Mouse (Mus musculus): ENCODE measurements around the gene Defb10. TPM values are rescaled to one million over a fixed set of nuclear protein-coding genes. Genes with fewer than 3 reads are reported as not detected.
"Not testable (repeated sequence)": the region's sequence is repeated elsewhere in the genome, so short reads cannot be mapped to it uniquely, and the experiment has no call there.

Gene Defb10
- polyA plus RNA-seq (2016; fragmentation: Nextera tagmentation; extraction: Ambion mirVana), result not detected in 2 replicates

DNA sequence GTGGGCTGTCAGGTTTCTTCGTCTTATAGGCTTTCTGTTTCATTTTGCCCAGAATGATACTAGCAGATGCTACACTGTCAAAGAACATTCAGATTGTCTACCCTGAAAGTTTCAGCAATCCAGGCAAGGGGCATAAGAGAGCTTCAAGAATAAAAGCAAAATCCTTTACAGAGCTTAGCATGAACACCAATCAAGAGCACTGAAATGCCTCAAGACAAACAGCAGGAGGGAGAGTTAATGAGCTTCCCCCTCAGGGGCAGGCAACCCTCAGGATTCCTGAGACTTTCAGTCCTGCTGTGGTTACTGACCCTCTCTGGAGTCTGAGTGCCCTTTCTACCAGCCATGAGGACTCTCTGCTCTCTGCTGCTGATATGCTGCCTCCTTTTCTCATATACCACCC lies at the start of gene Defb10:
Gene Defb10 (plus strand): TSS at position 316 of the 400 bp plus-strand sequence.
- 56% methylated on average over 1 of the region's 1 CpGs for WGBS

DNA sequence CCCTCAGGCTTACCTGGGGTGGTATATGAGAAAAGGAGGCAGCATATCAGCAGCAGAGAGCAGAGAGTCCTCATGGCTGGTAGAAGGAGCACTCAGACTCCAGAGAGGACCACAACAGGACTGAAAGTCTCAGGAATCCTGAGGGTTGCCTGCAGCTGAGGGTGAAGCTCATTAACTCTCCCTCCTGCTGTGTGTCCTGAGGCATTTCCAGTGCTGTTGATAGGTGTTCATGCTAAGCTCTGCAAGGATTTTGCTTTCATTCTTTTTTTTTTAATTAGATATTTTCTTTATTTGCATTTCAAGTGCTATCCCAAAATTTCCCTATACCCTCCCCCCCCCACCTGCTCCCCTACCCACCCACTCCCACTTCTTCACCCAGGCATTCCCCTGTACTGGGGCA lies 26.6 kb downstream of the Defb10 start, which contains the start of gene Defb9:
Gene Defb9 (minus strand): TSS at position 101 of the 400 bp plus-strand sequence.
- not testable (repeated sequence) for H3K4me2 ChIP-seq; H3K9ac ChIP-seq (replicated peaks); H3K36me3 ChIP-seq; H3K27me3 ChIP-seq; ATAC-seq (ENCODE audit: insufficient number of reproducible peaks, insufficient read depth, low FRiP score, low TSS enrichment, low read depth); H3K9me3 ChIP-seq; H3K4me1 ChIP-seq (replicated peaks); H3K4me3 ChIP-seq (replicated peaks); H3K27ac ChIP-seq

More for the DNA sequence above, at the start of gene Defb10:
- not testable (repeated sequence) for H3K27ac ChIP-seq; H3K9ac ChIP-seq (replicated peaks); H3K27me3 ChIP-seq; H3K36me3 ChIP-seq; H3K9me3 ChIP-seq; H3K4me3 ChIP-seq (replicated peaks); ATAC-seq (ENCODE audit: insufficient number of reproducible peaks, insufficient read depth, low FRiP score, low TSS enrichment, low read depth); H3K4me1 ChIP-seq (replicated peaks); H3K4me2 ChIP-seq

GRCm38 (mm10) chr8:21906290-21906689 lies 47.6 kb downstream of the Defb10 start, which contains the start of gene Defb11:
TSS of gene Defb11 (minus strand) at chr8:21906412.
- not testable (repeated sequence) for H3K9ac ChIP-seq (replicated peaks); H3K9me3 ChIP-seq; H3K27ac ChIP-seq; H3K4me2 ChIP-seq; H3K36me3 ChIP-seq; H3K4me1 ChIP-seq (replicated peaks); H3K27me3 ChIP-seq; H3K4me3 ChIP-seq (replicated peaks)
- peak; percentile 59; the same call in 1 of the 2 replicates for ATAC-seq (ENCODE audit: insufficient number of reproducible peaks, insufficient read depth, low FRiP score, low TSS enrichment, low read depth)

Other genes starting within 250 kb of the Defb10 start
- gene Defa26, start 240.7 kb upstream of the Defb10 start, polyA plus RNA-seq (2016; fragmentation: Nextera tagmentation; extraction: Ambion mirVana), result not detected in 2 replicates
- gene Defa17, start 203.1 kb upstream of the Defb10 start, polyA plus RNA-seq (2016; fragmentation: Nextera tagmentation; extraction: Ambion mirVana), result not detected in 2 replicates
- gene Defa34, start 193.1 kb upstream of the Defb10 start, polyA plus RNA-seq (2016; fragmentation: Nextera tagmentation; extraction: Ambion mirVana), result not detected in 2 replicates
- gene AY761184, start 155.3 kb upstream of the Defb10 start, polyA plus RNA-seq (2016; fragmentation: Nextera tagmentation; extraction: Ambion mirVana), result not detected in 2 replicates
- not detected in 2 replicates for gene Defa24, start 124.4 kb upstream of the Defb10 start, polyA plus RNA-seq (2016; fragmentation: Nextera tagmentation; extraction: Ambion mirVana)
- gene Defb50, start 35.4 kb upstream of the Defb10 start, polyA plus RNA-seq (2016; fragmentation: Nextera tagmentation; extraction: Ambion mirVana), result not detected in 2 replicates
- gene Defb2, start 19.0 kb upstream of the Defb10 start, polyA plus RNA-seq (2016; fragmentation: Nextera tagmentation; extraction: Ambion mirVana), result not detected in 2 replicates
- gene Defb9, start 26.5 kb downstream of the Defb10 start, polyA plus RNA-seq (2016; fragmentation: Nextera tagmentation; extraction: Ambion mirVana), result not detected in 2 replicates
- not detected in 2 replicates for gene Defb11, start 47.5 kb downstream of the Defb10 start, polyA plus RNA-seq (2016; fragmentation: Nextera tagmentation; extraction: Ambion mirVana)
- not detected in 2 replicates for gene Defb15, start 73.8 kb downstream of the Defb10 start, polyA plus RNA-seq (2016; fragmentation: Nextera tagmentation; extraction: Ambion mirVana)
- not detected in 2 replicates for gene Defb35, start 79.5 kb downstream of the Defb10 start, polyA plus RNA-seq (2016; fragmentation: Nextera tagmentation; extraction: Ambion mirVana)
- gene Defb13, start 87.9 kb downstream of the Defb10 start, polyA plus RNA-seq (2016; fragmentation: Nextera tagmentation; extraction: Ambion mirVana), result not detected in 2 replicates
- gene Fam90a1a, start 99.8 kb downstream of the Defb10 start, polyA plus RNA-seq (2016; fragmentation: Nextera tagmentation; extraction: Ambion mirVana), result not detected in 2 replicates
- not detected in 2 replicates for gene Ccdc70, start 110.9 kb downstream of the Defb10 start, polyA plus RNA-seq (2016; fragmentation: Nextera tagmentation; extraction: Ambion mirVana)
- 0.86 and 0.97 TPM in 2 replicates for gene Atp7b, start 201.4 kb downstream of the Defb10 start, polyA plus RNA-seq (2016; fragmentation: Nextera tagmentation; extraction: Ambion mirVana)
- gene Alg11, start 201.8 kb downstream of the Defb10 start, polyA plus RNA-seq (2016; fragmentation: Nextera tagmentation; extraction: Ambion mirVana), result 38.4 and 38.6 TPM in 2 replicates

All from limb, embryonic 12.5 days (tissue).